Mouse (Mus musculus): ENCODE measurements at regions not wholly inside any gene's neighbourhood (a gene's known extent, or its start where the extent isn't known, plus 50 kb on each side); places are given as distances from the start of the nearest gene placed in this dataset.
A peak's percentile ranks its signal among the peaks of the same experiment; 100 is the strongest.

DNA sequence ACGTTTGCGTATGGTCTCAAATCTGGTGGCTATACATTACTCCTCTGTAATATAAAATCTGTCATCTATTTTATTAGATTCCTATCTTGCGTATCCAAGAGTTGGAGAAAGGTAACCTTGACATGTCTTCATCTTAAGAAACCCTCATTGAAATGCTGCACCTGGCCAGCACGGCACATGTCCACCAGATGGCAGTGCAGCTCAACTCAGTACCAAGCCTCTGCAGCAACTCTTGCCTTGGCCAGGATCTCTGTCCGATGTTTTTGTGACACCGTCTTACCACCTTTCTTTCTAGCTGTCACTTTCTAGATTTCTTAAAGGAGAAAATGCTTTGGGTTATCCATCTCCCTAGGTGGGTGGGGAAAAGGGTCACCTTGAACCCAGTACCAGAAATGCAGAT lies 134.1 kb upstream of the Dcn start:
- Histone ChIP-seq H3K36me3 (ENCODE audit: control insufficient read depth, insufficient read depth, low read length, poor library complexity, severe bottlenecking) (no peaks in the 10 kb centered on the region), H3K27ac (ENCODE audit: insufficient read depth, low read length) (no peak overlapping the region), H3K4me3 (ENCODE audit: low read depth, low read length) (no peak overlapping the region), H3K27me3 (ENCODE audit: control insufficient read depth, insufficient read depth, low read length, poor library complexity, severe bottlenecking) (no peaks in the 10 kb centered on the region), H3K9me3 (replicated peaks; ENCODE audit: control insufficient read depth, insufficient read depth, low read length, poor library complexity, severe bottlenecking) (no peaks in the 10 kb centered on the region), H3K9ac (ENCODE audit: low read depth, poor library complexity, severe bottlenecking) (no peak overlapping the region), H3K4me1 (ENCODE audit: control insufficient read depth, insufficient read depth, low read length) (no peaks in the 10 kb centered on the region)
- TF ChIP-seq EP300 (IDR thresholded peaks at IDR 0.05; ENCODE audit: insufficient read depth, low read depth, low read length) (no peak), CTCF (IDR thresholded peaks at IDR 0.05; ENCODE audit: low read depth, low read length) (peak; percentile 92), POLR2A (IDR thresholded peaks at IDR 0.05; ENCODE audit: insufficient read depth, low read length) (no peak)

DNA sequence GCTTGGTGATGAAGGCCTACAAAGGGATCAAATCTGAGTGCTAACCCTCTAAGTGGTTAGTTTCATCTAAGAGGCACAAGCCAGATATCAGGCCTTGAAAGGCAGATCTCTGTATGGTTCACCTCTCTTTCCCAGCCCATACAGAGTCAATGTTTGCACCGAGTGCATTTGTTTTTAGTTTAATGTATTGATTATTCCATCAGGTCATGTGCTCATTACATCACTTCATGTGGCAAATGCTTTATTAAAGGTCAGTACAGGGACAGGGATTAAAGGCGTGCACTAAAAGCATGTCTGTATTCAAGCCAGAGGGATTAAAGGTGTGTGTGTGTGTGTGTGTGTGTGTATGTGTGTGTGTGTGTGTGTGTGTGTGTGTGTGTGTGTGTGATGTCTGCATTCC lies 132.5 kb upstream of the Dcn start:
- TF ChIP-seq CTCF (IDR thresholded peaks at IDR 0.05; ENCODE audit: low read depth, low read length) = no peak
- TF ChIP-seq POLR2A (IDR thresholded peaks at IDR 0.05; ENCODE audit: insufficient read depth, low read length) = no peak
- Histone ChIP-seq H3K27me3 (ENCODE audit: control insufficient read depth, insufficient read depth, low read length, poor library complexity, severe bottlenecking) (no peaks in the 10 kb centered on the region), H3K9ac (ENCODE audit: low read depth, poor library complexity, severe bottlenecking) (no peak overlapping the region), H3K9me3 (replicated peaks; ENCODE audit: control insufficient read depth, insufficient read depth, low read length, poor library complexity, severe bottlenecking) (no peaks in the 10 kb centered on the region), H3K4me1 (ENCODE audit: control insufficient read depth, insufficient read depth, low read length) (no peaks in the 10 kb centered on the region), H3K36me3 (ENCODE audit: control insufficient read depth, insufficient read depth, low read length, poor library complexity, severe bottlenecking) (no peaks in the 10 kb centered on the region), H3K4me3 (ENCODE audit: low read depth, low read length) (no peak overlapping the region), H3K27ac (ENCODE audit: insufficient read depth, low read length) (no peak overlapping the region)

DNA sequence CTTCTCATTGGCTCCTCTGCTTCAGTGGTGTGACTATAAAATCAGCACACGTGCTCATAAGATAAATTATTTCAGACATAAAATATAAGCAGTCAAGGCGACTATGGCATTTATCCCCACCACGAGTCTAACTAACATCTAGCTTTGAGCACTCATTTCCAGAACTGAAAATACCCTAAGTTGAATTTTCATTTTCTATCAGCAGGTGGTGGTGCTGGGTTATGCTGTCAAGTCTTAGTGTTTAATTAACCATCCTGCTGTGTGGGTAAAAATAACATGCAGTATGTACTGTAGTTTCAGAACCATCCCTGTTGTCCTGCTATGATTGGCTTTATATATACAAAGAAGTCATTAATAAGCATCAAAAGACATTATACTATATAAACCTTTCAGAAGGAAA lies 110.8 kb upstream of the Dcn start:
- no peak overlapping the region for H3K4me3 ChIP-seq (ENCODE audit: low read depth, low read length)
- no peak overlapping the region for H3K9ac ChIP-seq (ENCODE audit: low read depth, poor library complexity, severe bottlenecking)
- H3K9me3 ChIP-seq (replicated peaks; ENCODE audit: control insufficient read depth, insufficient read depth, low read length, poor library complexity, severe bottlenecking) = no peaks in the 10 kb centered on the region
- H3K27me3 ChIP-seq (ENCODE audit: control insufficient read depth, insufficient read depth, low read length, poor library complexity, severe bottlenecking) = no peaks in the 10 kb centered on the region
- H3K36me3 ChIP-seq (ENCODE audit: control insufficient read depth, insufficient read depth, low read length, poor library complexity, severe bottlenecking) = no peaks in the 10 kb centered on the region
- H3K4me1 ChIP-seq (ENCODE audit: control insufficient read depth, insufficient read depth, low read length) = no peaks in the 10 kb centered on the region
- TF ChIP-seq EP300 (IDR thresholded peaks at IDR 0.05; ENCODE audit: insufficient read depth, low read depth, low read length) = no peak
- no peak for TF ChIP-seq POLR2A (IDR thresholded peaks at IDR 0.05; ENCODE audit: insufficient read depth, low read length)
- TF ChIP-seq CTCF (IDR thresholded peaks at IDR 0.05; ENCODE audit: low read depth, low read length) = no peak
- no peak overlapping the region for H3K27ac ChIP-seq (ENCODE audit: insufficient read depth, low read length)

DNA sequence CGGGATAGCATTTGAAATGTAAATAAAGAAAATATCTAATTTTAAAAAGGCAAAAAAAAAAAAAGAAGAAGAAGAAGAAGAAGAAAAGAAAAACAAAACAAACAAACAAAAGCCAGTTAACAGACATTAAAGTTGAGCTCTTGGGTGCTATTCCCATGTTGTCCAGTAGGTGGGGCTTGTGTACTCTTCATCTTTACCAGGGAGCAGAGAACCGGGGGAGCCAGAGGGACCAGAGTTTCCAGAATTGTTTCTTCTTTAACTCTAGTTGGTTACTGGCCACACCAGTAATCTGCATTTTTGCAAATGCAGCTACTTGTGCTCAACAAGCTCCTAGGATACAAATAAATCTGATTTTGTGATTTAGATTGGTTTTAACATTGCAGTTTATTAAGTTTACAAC lies 103.6 kb upstream of the Dcn start:
- Histone ChIP-seq H3K9ac (ENCODE audit: low read depth, poor library complexity, severe bottlenecking) (no peak overlapping the region), H3K9me3 (replicated peaks; ENCODE audit: control insufficient read depth, insufficient read depth, low read length, poor library complexity, severe bottlenecking) (no peaks in the 10 kb centered on the region), H3K27ac (ENCODE audit: insufficient read depth, low read length) (no peak overlapping the region), H3K27me3 (ENCODE audit: control insufficient read depth, insufficient read depth, low read length, poor library complexity, severe bottlenecking) (no peaks in the 10 kb centered on the region), H3K4me3 (ENCODE audit: low read depth, low read length) (no peak overlapping the region), H3K36me3 (ENCODE audit: control insufficient read depth, insufficient read depth, low read length, poor library complexity, severe bottlenecking) (no peaks in the 10 kb centered on the region), H3K4me1 (ENCODE audit: control insufficient read depth, insufficient read depth, low read length) (no peaks in the 10 kb centered on the region)
- TF ChIP-seq POLR2A (IDR thresholded peaks at IDR 0.05; ENCODE audit: insufficient read depth, low read length) (no peak), EP300 (IDR thresholded peaks at IDR 0.05; ENCODE audit: insufficient read depth, low read depth, low read length) (no peak), CTCF (IDR thresholded peaks at IDR 0.05; ENCODE audit: low read depth, low read length) (peak; percentile 32)

DNA sequence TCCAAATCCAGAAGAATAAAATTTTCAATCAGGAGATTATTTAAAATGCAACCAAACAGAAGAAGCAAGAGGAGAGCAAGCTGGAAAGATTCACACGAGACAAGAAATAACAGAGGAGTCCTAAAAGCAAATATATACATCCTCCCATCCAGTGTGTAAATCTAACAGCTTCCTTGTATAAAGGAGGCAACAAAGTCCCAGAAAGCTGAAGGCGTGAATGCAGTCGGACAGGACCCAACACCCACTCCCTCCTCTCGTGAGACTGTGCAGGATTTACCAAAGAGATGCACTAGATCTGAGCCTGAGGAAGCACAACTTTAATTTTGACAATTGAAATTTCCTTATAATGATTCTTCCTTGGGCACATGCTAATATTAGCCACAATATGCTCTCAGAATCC lies 103.0 kb upstream of the Dcn start:
- Histone ChIP-seq H3K36me3 (ENCODE audit: control insufficient read depth, insufficient read depth, low read length, poor library complexity, severe bottlenecking) (no peaks in the 10 kb centered on the region), H3K4me1 (ENCODE audit: control insufficient read depth, insufficient read depth, low read length) (no peaks in the 10 kb centered on the region), H3K9me3 (replicated peaks; ENCODE audit: control insufficient read depth, insufficient read depth, low read length, poor library complexity, severe bottlenecking) (no peaks in the 10 kb centered on the region), H3K27me3 (ENCODE audit: control insufficient read depth, insufficient read depth, low read length, poor library complexity, severe bottlenecking) (no peaks in the 10 kb centered on the region), H3K27ac (ENCODE audit: insufficient read depth, low read length) (no peak overlapping the region), H3K9ac (ENCODE audit: low read depth, poor library complexity, severe bottlenecking) (no peak overlapping the region), H3K4me3 (ENCODE audit: low read depth, low read length) (no peak overlapping the region)
- TF ChIP-seq POLR2A (IDR thresholded peaks at IDR 0.05; ENCODE audit: insufficient read depth, low read length) (no peak), CTCF (IDR thresholded peaks at IDR 0.05; ENCODE audit: low read depth, low read length) (no peak), EP300 (IDR thresholded peaks at IDR 0.05; ENCODE audit: insufficient read depth, low read depth, low read length) (no peak)

DNA sequence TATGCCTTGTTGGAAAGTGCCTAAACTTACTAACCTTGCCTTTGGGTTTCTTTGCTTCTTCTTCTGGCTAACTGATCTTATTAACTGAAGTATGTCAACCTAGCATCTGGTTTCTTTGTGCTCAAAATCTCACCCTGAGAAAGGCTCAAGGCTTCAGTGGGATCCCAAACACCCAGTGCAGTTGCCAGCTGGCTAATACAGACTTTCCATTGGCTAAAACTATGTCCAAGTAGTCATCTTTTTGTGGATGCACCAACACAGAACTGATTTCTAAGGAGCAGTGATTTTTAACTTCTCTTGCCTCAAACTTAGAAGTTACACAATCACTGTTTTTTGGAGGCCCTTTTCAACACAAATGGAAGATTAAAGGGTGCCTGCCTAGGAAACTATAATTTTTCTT lies 97.8 kb upstream of the Dcn start:
- Histone ChIP-seq H3K9me3 (replicated peaks; ENCODE audit: control insufficient read depth, insufficient read depth, low read length, poor library complexity, severe bottlenecking) (no peaks in the 10 kb centered on the region), H3K9ac (ENCODE audit: low read depth, poor library complexity, severe bottlenecking) (no peak overlapping the region), H3K27me3 (ENCODE audit: control insufficient read depth, insufficient read depth, low read length, poor library complexity, severe bottlenecking) (no peaks in the 10 kb centered on the region), H3K4me1 (ENCODE audit: control insufficient read depth, insufficient read depth, low read length) (no peaks in the 10 kb centered on the region), H3K27ac (ENCODE audit: insufficient read depth, low read length) (no peak overlapping the region), H3K36me3 (ENCODE audit: control insufficient read depth, insufficient read depth, low read length, poor library complexity, severe bottlenecking) (no peaks in the 10 kb centered on the region), H3K4me3 (ENCODE audit: low read depth, low read length) (no peak overlapping the region)
- no peak for TF ChIP-seq EP300 (IDR thresholded peaks at IDR 0.05; ENCODE audit: insufficient read depth, low read depth, low read length)
- no peak for TF ChIP-seq CTCF (IDR thresholded peaks at IDR 0.05; ENCODE audit: low read depth, low read length)
- no peak for TF ChIP-seq POLR2A (IDR thresholded peaks at IDR 0.05; ENCODE audit: insufficient read depth, low read length)
